Comparison of ENCODE assay signal across 8 mouse cellular contexts in the genomic region with DNA sequence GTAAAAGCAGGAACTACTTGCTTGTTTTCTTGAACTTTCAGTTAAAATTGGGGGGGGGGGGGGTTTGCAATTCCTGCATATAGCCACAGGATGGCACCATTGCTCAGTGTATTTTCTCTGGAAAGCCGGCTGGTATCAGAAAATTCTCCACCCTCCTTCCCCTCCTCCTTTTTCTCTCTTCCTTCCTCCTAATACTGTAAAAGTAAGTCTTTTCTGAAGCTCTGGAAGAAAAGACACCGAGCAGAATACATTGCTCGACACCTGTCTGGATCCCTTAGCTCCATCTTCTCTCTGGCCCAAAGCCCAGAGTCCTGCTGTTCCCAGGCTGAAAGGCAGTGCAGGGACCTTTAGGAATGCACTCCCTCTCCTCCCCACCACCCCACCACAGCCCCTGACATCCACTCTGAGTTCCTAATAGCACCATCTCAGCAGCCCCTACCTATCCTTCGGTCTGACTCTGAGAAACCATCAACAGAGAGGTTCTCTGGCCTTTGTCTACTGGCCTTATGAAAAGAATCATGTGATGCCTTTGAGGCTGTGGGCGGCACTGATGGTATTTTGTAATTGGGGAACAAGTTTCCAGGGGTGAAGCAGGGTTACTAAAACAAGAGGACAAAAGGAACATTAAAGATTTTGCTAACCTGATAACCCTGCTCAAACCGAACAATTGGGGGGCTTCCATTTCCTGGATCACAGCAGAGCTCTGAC.
A peak's percentile ranks its signal among the peaks of the same experiment; 100 is the strongest.
DNase-seq lines count a peak whose midpoint lies in the region; ATAC-seq lines count a peak whose summit lies in the region.

No protein-coding gene starts in this region.

- no peaks in the 10 kb centered on the region for H3K27me3 ChIP-seq in forebrain, embryonic 14.5 days (replicated peaks; ENCODE audit: control insufficient read depth, insufficient read depth, low read length)

- H3K4me1 ChIP-seq in forebrain, embryonic 14.5 days (ENCODE audit: control insufficient read depth, insufficient read depth, low read length) = no peaks in the 10 kb centered on the region

- DNase-seq in gastrocnemius, adult 18-20 months (ENCODE audit: low spot score) = peak; percentile 40
- no peak for DNase-seq in gastrocnemius, postnatal 4 days (ENCODE audit: low spot score in 2 of 2)
- peak; percentile 68 for DNase-seq in forebrain, embryonic 14.5 days (ENCODE audit: low spot score)
- peak; percentile 37 for DNase-seq in thymus, postnatal 14 days
- DNase-seq in testis, postnatal 14 days (ENCODE audit: low spot score) = no peak

- no peaks in the 10 kb centered on the region for H3K9me3 ChIP-seq in forebrain, embryonic 14.5 days (replicated peaks; ENCODE audit: control insufficient read depth, low read length)

- H3K9ac ChIP-seq in forebrain, embryonic 14.5 days (ENCODE audit: low read length) = peak overlapping the region; percentile 22; the same call in 1 of the 2 replicates

- no peak overlapping the region for H3K27ac ChIP-seq in forebrain, embryonic 14.5 days (ENCODE audit: low read depth, low read length)

- H3K36me3 ChIP-seq in forebrain, embryonic 14.5 days (ENCODE audit: control insufficient read depth, insufficient read depth, low read length) = no peaks in the 10 kb centered on the region

- ATAC-seq in activated CD4-positive, CD25-positive, alpha-beta regulatory T cell, adult 4 months = peak; percentile 61
- ATAC-seq in forebrain, embryonic 14.5 days = peak; percentile 69
- ATAC-seq in inflammation-experienced regulatory T-cells, adult 6 months = peak; percentile 67
- peak; percentile 84 for ATAC-seq in megakaryocyte progenitor cell, adult 5-6 weeks (replicated peaks; ENCODE audit: poor library complexity)

- peak overlapping the region; percentile 29 for H3K4me2 ChIP-seq in forebrain, embryonic 14.5 days (ENCODE audit: low read length)

- WGBS in forebrain, embryonic 14.5 days = 4% methylated on average over 6 of the region's 6 CpGs

- H3K4me3 ChIP-seq in forebrain, embryonic 14.5 days (ENCODE audit: low read depth, low read length) = no peak overlapping the region

Comparison
In these comparisons a context has a peak if more than half of its experiments do, and no peak if none do; other contexts are left out.
1. DNase-seq: peak in gastrocnemius, adult 18-20 months (single experiment), forebrain, embryonic 14.5 days (single experiment) and thymus, postnatal 14 days (single experiment); none in gastrocnemius, postnatal 4 days (0 of 2) and testis, postnatal 14 days (single experiment).
2. Peak in every context shown above with its lines, with median percentiles within 50 percentile points of each other: ATAC-seq.